ENCODE assay signal across 8 mouse cellular contexts in genomic region chr17:30004203-30005102, GRCm38 (mm10). TPM values are rescaled to one million over a fixed set of nuclear protein-coding genes. Genes with fewer than 3 reads are reported as not detected.
DNase-seq lines count a peak whose midpoint lies in the region; ATAC-seq and TF ChIP-seq lines count a peak whose summit lies in the region.

Zfand3 (plus strand) TSS chr17:30004733.

- ATAC-seq in erythroid progenitor cell, adult 5-6 weeks (replicated peaks; ENCODE audit: low FRiP score, poor library complexity, severe bottlenecking), result peak; percentile 92
- ATAC-seq in heart, embryonic 12.5 days (ENCODE audit: insufficient number of reproducible peaks, low FRiP score), result peak; percentile 96
- ATAC-seq in kidney, postnatal 0 days (replicated peaks; ENCODE audit: low FRiP score, low read depth), result peak; percentile 95
- peak; percentile 90 for ATAC-seq in liver, embryonic 11.5 days (replicated peaks; ENCODE audit: low FRiP score)
- peak; percentile 92 for ATAC-seq in stomach, embryonic 14.5 days (ENCODE audit: insufficient number of reproducible peaks, insufficient read depth, low FRiP score, low read depth)

- peak; percentile 92 for DNase-seq in CD4-positive helper T cell, adult 2 months (ENCODE audit: low read depth, low spot score)
- DNase-seq in brain, embryonic 18.5 days (ENCODE audit: low read depth, low spot score), result peak; percentile 83
- peak; percentile 97 for DNase-seq in kidney, postnatal 0 days (ENCODE audit: low spot score)
- DNase-seq in liver, embryonic 11.5 days (ENCODE audit: low spot score), result peak; percentile 98
- DNase-seq in naive thymus-derived CD4-positive, alpha-beta T cell, adult 2 months (ENCODE audit: low read depth), result peak; percentile 92

- H3K9ac ChIP-seq in heart, embryonic 12.5 days, result peak within 1 kb of the TSS; percentile 99
- peak within 1 kb of the TSS; percentile 98 for H3K9ac ChIP-seq in kidney, postnatal 0 days (ENCODE audit: low read depth, low read length)
- peak within 1 kb of the TSS; percentile 91 for H3K9ac ChIP-seq in liver, embryonic 11.5 days (ENCODE audit: low read depth, low read length)
- H3K9ac ChIP-seq in stomach, embryonic 14.5 days (replicated peaks; ENCODE audit: low read depth, low read length), result peak within 1 kb of the TSS; percentile 96

- H3K4me1 ChIP-seq in heart, embryonic 12.5 days (replicated peaks), result peaks cover 38% of the 10 kb centered on the region
- peaks cover 19% of the 10 kb centered on the region for H3K4me1 ChIP-seq in kidney, postnatal 0 days (replicated peaks; ENCODE audit: insufficient read depth, low read length)
- peaks cover 22% of the 10 kb centered on the region for H3K4me1 ChIP-seq in liver, embryonic 11.5 days (replicated peaks; ENCODE audit: control insufficient read depth, insufficient read depth, low read length)
- H3K4me1 ChIP-seq in stomach, embryonic 14.5 days (ENCODE audit: control insufficient read depth, insufficient read depth, low read length), result peaks cover 34% of the 10 kb centered on the region

- H3K27ac ChIP-seq in heart, embryonic 12.5 days (ENCODE audit: poor library complexity, severe bottlenecking), result peak within 1 kb of the TSS; percentile 100
- H3K27ac ChIP-seq in kidney, postnatal 0 days, result peak within 1 kb of the TSS; percentile 99
- H3K27ac ChIP-seq in liver, embryonic 11.5 days (ENCODE audit: low read depth, low read length), result peak within 1 kb of the TSS; percentile 99
- peak within 1 kb of the TSS; percentile 95 for H3K27ac ChIP-seq in stomach, embryonic 14.5 days (ENCODE audit: low read length)

- peak within 1 kb of the TSS; percentile 99 for H3K4me3 ChIP-seq in heart, embryonic 12.5 days
- peak within 1 kb of the TSS; percentile 99 for H3K4me3 ChIP-seq in kidney, postnatal 0 days (replicated peaks; ENCODE audit: low read depth, low read length)
- peak within 1 kb of the TSS; percentile 93 for H3K4me3 ChIP-seq in liver, embryonic 11.5 days (ENCODE audit: low read depth, low read length)
- H3K4me3 ChIP-seq in stomach, embryonic 14.5 days (ENCODE audit: low read depth, low read length), result peak within 1 kb of the TSS; percentile 90

- H3K9me3 ChIP-seq in heart, embryonic 12.5 days (replicated peaks), result no peaks in the 10 kb centered on the region
- H3K9me3 ChIP-seq in kidney, postnatal 0 days (replicated peaks; ENCODE audit: low read length), result no peaks in the 10 kb centered on the region
- H3K9me3 ChIP-seq in liver, embryonic 11.5 days (ENCODE audit: control insufficient read depth, low read length), result no peaks in the 10 kb centered on the region
- H3K9me3 ChIP-seq in stomach, embryonic 14.5 days (ENCODE audit: control insufficient read depth, low read depth, low read length), result no peaks in the 10 kb centered on the region

- no peak for TF ChIP-seq CTCF in kidney, postnatal 0 days (IDR thresholded peaks at IDR 0.05; ENCODE audit: low read depth)

- peak within 1 kb of the TSS; percentile 91 for H3K4me2 ChIP-seq in heart, embryonic 12.5 days
- peak within 1 kb of the TSS; percentile 71 for H3K4me2 ChIP-seq in kidney, postnatal 0 days (ENCODE audit: low read length)
- H3K4me2 ChIP-seq in liver, embryonic 11.5 days, result peak within 1 kb of the TSS; percentile 87
- H3K4me2 ChIP-seq in stomach, embryonic 14.5 days (replicated peaks; ENCODE audit: low read depth, low read length), result peak within 1 kb of the TSS; percentile 79

- WGBS in heart, embryonic 12.5 days, result under 1% methylated on average over 65 of the region's 93 CpGs
- under 1% methylated on average over 70 of the region's 93 CpGs for WGBS in kidney, postnatal 0 days
- under 1% methylated on average over 78 of the region's 93 CpGs for WGBS in liver, embryonic 11.5 days
- under 1% methylated on average over 43 of the region's 93 CpGs for WGBS in stomach, embryonic 14.5 days

- no peaks in the 10 kb centered on the region for H3K36me3 ChIP-seq in heart, embryonic 12.5 days
- no peaks in the 10 kb centered on the region for H3K36me3 ChIP-seq in kidney, postnatal 0 days (ENCODE audit: insufficient read depth, low read length)
- no peaks in the 10 kb centered on the region for H3K36me3 ChIP-seq in liver, embryonic 11.5 days (ENCODE audit: control insufficient read depth, insufficient read depth, low read length)
- H3K36me3 ChIP-seq in stomach, embryonic 14.5 days (ENCODE audit: control insufficient read depth, insufficient read depth, low read length), result no peaks in the 10 kb centered on the region

- H3K27me3 ChIP-seq in heart, embryonic 12.5 days (replicated peaks), result no peaks in the 10 kb centered on the region
- no peaks in the 10 kb centered on the region for H3K27me3 ChIP-seq in kidney, postnatal 0 days (ENCODE audit: insufficient read depth, low read length)
- H3K27me3 ChIP-seq in liver, embryonic 11.5 days (replicated peaks; ENCODE audit: control insufficient read depth, insufficient read depth, low read length), result no peaks in the 10 kb centered on the region
- no peaks in the 10 kb centered on the region for H3K27me3 ChIP-seq in stomach, embryonic 14.5 days (ENCODE audit: control insufficient read depth, insufficient read depth, low read length)

RNA-seq across cellular contexts. Expression of gene Zfand3, which starts in this region (rescaled TPM):
- total RNA-seq in erythroid progenitor cell, adult 5-6 weeks (2015; ENCODE audit: low replicate concordance), result 10.9 and 17.3 TPM in 2 replicates
- total RNA-seq in erythroid progenitor cell, adult 5-6 weeks (2017; ENCODE audit: low replicate concordance), result 7.3 and 10.5 TPM in 2 replicates
- polyA plus RNA-seq in heart, embryonic 12.5 days (2016; fragmentation: Nextera tagmentation; extraction: Ambion mirVana), result 59.5 and 64.4 TPM in 2 replicates
- 55.5 and 63.5 TPM in 2 replicates for polyA plus RNA-seq in kidney, postnatal 0 days (2015; fragmentation: Nextera tagmentation; extraction: Ambion mirVana)
- polyA plus RNA-seq in liver, embryonic 11.5 days (2014; fragmentation: Nextera tagmentation; extraction: Ambion mirVana), result 24.2 and 24.4 TPM in 2 replicates
- 47.2 and 48.6 TPM in 2 replicates for polyA plus RNA-seq in stomach, embryonic 14.5 days (2014; fragmentation: Nextera tagmentation; extraction: Ambion mirVana)

Comparison
In these comparisons a context has a peak if more than half of its experiments do, and no peak if none do; other contexts are left out.
1. Peak in every context shown above with its lines: DNase-seq, ATAC-seq, H3K4me3 ChIP-seq and H3K27ac ChIP-seq.